Mouse (Mus musculus): ENCODE data around the gene Gcc2. TPM values are rescaled to one million over a fixed set of nuclear protein-coding genes. Genes with fewer than 3 reads are reported as not detected.
"Not testable (repeated sequence)": the region's sequence is repeated elsewhere in the genome, so short reads cannot be mapped to it uniquely, and the experiment has no call there.

Gcc2 gene
- polyA plus RNA-seq, 1 experiment from 2014 or later, result 18.8 TPM

GRCm38 (mm10) chr10:58233054-58233739 is 22.1 kb upstream of the Gcc2 start:
- not testable (repeated sequence) for H3K27me3 ChIP-seq; H3K4me2 ChIP-seq; H3K36me3 ChIP-seq (replicated peaks); H3K4me3 ChIP-seq (replicated peaks); H3K27ac ChIP-seq (replicated peaks); H3K9ac ChIP-seq; H3K4me1 ChIP-seq (replicated peaks)
- peak; percentile 21 for ATAC-seq (ENCODE audit: insufficient read depth)
- peaks cover 14% of the 10 kb centered on the region for H3K9me3 ChIP-seq (replicated peaks)
- WGBS (ENCODE audit: insufficient replicate concordance), result 53% methylated on average over 10 of the region's 10 CpGs

DNA sequence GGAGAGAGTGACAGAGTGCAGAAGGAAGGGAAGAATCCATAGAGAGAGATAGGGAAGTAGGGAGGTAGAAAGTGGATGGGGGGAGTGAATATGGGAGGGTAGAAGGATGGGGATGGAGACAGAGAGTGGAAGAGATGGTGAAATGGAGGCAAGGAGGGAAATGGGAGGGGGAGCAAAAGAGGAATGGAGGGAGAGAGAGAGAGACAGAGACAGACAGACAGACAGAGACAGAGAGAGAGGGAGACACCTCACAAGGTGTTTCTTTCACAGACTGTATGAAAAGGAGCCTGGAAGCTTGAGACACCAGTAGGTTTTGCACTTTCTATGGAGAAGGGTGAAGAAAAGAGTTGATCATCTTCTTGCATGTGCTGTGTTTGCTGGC is 21.6 kb upstream of the Gcc2 start:
- ATAC-seq (ENCODE audit: insufficient read depth); H3K4me3 ChIP-seq (replicated peaks); H3K36me3 ChIP-seq (replicated peaks); H3K27ac ChIP-seq (replicated peaks); H3K4me2 ChIP-seq; H3K27me3 ChIP-seq; H3K9ac ChIP-seq; H3K4me1 ChIP-seq (replicated peaks): not testable (repeated sequence)
- H3K9me3 ChIP-seq (replicated peaks), result peaks cover 14% of the 10 kb centered on the region

GRCm38 (mm10) chr10:58234985-58235384 is 20.3 kb upstream of the Gcc2 start:
- not testable (repeated sequence) for H3K4me2 ChIP-seq; H3K27me3 ChIP-seq; ATAC-seq (ENCODE audit: insufficient read depth); H3K36me3 ChIP-seq (replicated peaks); H3K27ac ChIP-seq (replicated peaks); H3K4me3 ChIP-seq (replicated peaks); H3K9ac ChIP-seq; H3K4me1 ChIP-seq (replicated peaks)
- WGBS (ENCODE audit: insufficient replicate concordance), result 46% methylated on average over 4 of the region's 4 CpGs
- peaks cover 14% of the 10 kb centered on the region for H3K9me3 ChIP-seq (replicated peaks)

- WGBS (ENCODE audit: insufficient replicate concordance), result 69% methylated on average over 10 of the region's 10 CpGs
Observed at GRCm38 (mm10) chr10:58236613-58237012, 18.7 kb upstream of the Gcc2 start, which contains the start of gene Gm4981. TSS of gene Gm4981 (minus strand) at chr10:58236701.

GRCm38 (mm10) chr10:58238984-58239740 is 16.1 kb upstream of the Gcc2 start:
- H3K4me1 ChIP-seq (replicated peaks); H3K27ac ChIP-seq (replicated peaks); H3K27me3 ChIP-seq; H3K4me2 ChIP-seq; H3K9ac ChIP-seq; H3K9me3 ChIP-seq (replicated peaks); H3K36me3 ChIP-seq (replicated peaks); H3K4me3 ChIP-seq (replicated peaks): not testable (repeated sequence)
- ATAC-seq (ENCODE audit: insufficient read depth), result peak; percentile 51; the same call in 1 of the 2 replicates
- 56% methylated on average over 8 of the region's 8 CpGs for WGBS (ENCODE audit: insufficient replicate concordance)

More at GRCm38 (mm10) chr10:58236613-58237012, 18.7 kb upstream of the Gcc2 start, which contains the start of gene Gm4981:
- Histone ChIP-seq H3K36me3 (replicated peaks) (no peaks in the 10 kb centered on the region), H3K4me3 (replicated peaks) (no peak within 1 kb of the TSS), H3K27ac (replicated peaks) (no peak within 1 kb of the TSS), H3K4me1 (replicated peaks) (no peaks in the 10 kb centered on the region), H3K4me2 (no peak within 1 kb of the TSS), H3K9me3 (replicated peaks) (peaks cover 10% of the 10 kb centered on the region), H3K27me3 (no peaks in the 10 kb centered on the region), H3K9ac (no peak within 1 kb of the TSS)
- no peak; the same call in 1 of the 2 replicates for ATAC-seq (ENCODE audit: insufficient read depth)

GRCm38 (mm10) chr10:58249535-58249934 is 5.8 kb upstream of the Gcc2 start:
- Histone ChIP-seq H3K4me2 (no peak overlapping the region), H3K4me3 (replicated peaks) (no peak overlapping the region), H3K9ac (no peak overlapping the region), H3K27me3 (no peaks in the 10 kb centered on the region), H3K36me3 (replicated peaks) (no peaks in the 10 kb centered on the region), H3K4me1 (replicated peaks) (peaks cover 3% of the 10 kb centered on the region), H3K27ac (replicated peaks) (no peak overlapping the region), H3K9me3 (replicated peaks) (no peaks in the 10 kb centered on the region)
- ATAC-seq (ENCODE audit: insufficient read depth), result no peak
- 23% methylated on average over 1 of the region's 1 CpGs for WGBS (ENCODE audit: insufficient replicate concordance)

DNA sequence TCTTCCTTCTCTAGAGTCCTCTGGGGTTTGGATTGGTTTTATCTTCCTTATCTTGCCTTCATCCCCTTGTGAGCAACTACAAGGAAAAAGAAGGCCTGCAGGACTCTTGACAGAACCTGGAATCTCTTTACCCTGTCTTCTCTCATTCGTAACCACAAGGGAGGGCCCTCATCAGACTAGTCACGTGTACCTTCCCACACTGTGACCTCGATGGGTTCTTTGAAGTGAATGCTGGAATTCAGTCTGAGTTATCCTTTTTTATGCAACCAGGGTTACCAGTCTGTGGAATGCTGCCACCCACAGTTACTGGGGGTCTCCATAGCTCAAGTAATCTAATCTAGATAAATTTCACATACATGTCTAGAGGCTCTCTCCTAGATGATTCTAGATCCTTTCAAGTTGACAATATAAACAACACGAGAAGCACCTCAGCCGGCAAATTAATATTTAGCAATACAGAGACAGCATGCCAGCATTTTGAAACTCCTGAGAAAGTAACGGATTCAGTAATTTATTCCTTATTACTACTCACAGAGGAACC is 592 bp upstream of the Gcc2 start:
- H3K4me1 ChIP-seq (replicated peaks), result peaks cover 23% of the 10 kb centered on the region
- H3K9me3 ChIP-seq (replicated peaks), result no peaks in the 10 kb centered on the region
- H3K9ac ChIP-seq, result peak overlapping the region; percentile 85
- peaks cover 11% of the 10 kb centered on the region; the same call in 1 of the 2 replicates for H3K36me3 ChIP-seq (replicated peaks)
- H3K27ac ChIP-seq (replicated peaks), result no peak overlapping the region
- no peak for ATAC-seq (ENCODE audit: insufficient read depth)
- 22% methylated on average over 6 of the region's 6 CpGs for WGBS (ENCODE audit: insufficient replicate concordance)
- peak overlapping the region; percentile 84 for H3K4me2 ChIP-seq
- peak overlapping the region; percentile 79 for H3K4me3 ChIP-seq (replicated peaks)
- no peaks in the 10 kb centered on the region for H3K27me3 ChIP-seq

DNA sequence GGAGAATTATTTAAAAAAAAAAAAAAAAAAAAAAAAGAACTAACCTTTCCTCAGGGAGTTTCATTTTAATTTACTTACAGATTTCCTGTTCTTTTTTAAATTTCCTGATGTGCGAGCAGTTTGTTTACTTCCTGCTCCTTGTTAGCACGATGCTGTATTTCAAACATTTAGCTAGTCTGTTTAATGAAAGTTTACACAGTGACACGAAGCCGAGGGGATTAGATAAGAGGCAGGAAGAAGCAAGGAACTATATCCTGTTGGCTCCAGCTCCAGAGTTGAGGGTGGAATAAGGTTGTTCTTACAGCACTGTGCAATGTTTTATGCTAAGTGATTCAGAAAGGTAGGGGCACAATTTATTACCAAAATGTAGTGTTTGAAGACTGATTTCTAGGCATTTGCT is 657 bp downstream of the Gcc2 start:
- under 1% methylated on average over 4 of the region's 4 CpGs for WGBS (ENCODE audit: insufficient replicate concordance)
- peak overlapping the region; percentile 84 for H3K4me2 ChIP-seq
- no peak for ATAC-seq (ENCODE audit: insufficient read depth)
- peaks cover 17% of the 10 kb centered on the region for H3K36me3 ChIP-seq (replicated peaks)
- H3K27ac ChIP-seq (replicated peaks), result 0 out of 2 replicates have a peak overlapping the region, but pooled peaks have one; percentile 19
- peak overlapping the region; percentile 79 for H3K4me3 ChIP-seq (replicated peaks)
- peaks cover 23% of the 10 kb centered on the region for H3K4me1 ChIP-seq (replicated peaks)
- no peaks in the 10 kb centered on the region for H3K9me3 ChIP-seq (replicated peaks)
- H3K27me3 ChIP-seq, result no peaks in the 10 kb centered on the region
- no peak overlapping the region for H3K9ac ChIP-seq

DNA sequence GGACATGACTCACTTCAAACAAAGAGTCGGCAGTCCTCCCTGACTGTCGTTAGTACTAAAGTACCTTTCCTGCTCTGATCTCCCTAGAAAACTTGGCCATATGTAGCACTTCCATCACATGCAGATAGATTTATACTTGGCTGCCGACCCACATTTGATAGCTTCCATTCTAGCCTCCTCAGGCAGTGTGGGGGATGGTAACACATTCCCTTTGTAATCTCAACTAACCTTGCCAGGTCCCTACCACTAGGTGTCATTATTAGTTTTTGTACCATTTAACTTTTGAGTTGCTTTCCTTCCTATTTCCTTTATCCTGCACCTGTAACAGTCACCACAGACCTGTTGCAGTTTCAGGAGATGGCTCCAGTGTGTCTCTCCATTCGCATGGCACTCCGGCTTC is 3.2 kb downstream of the Gcc2 start:
- no peak overlapping the region for H3K4me2 ChIP-seq
- no peak overlapping the region for H3K9ac ChIP-seq
- H3K9me3 ChIP-seq (replicated peaks), result no peaks in the 10 kb centered on the region
- no peak overlapping the region for H3K4me3 ChIP-seq (replicated peaks)
- no peaks in the 10 kb centered on the region for H3K27me3 ChIP-seq
- H3K27ac ChIP-seq (replicated peaks), result no peak overlapping the region
- WGBS (ENCODE audit: insufficient replicate concordance), result 61% methylated on average over 5 of the region's 5 CpGs
- H3K4me1 ChIP-seq (replicated peaks), result peaks cover 23% of the 10 kb centered on the region
- peaks cover 25% of the 10 kb centered on the region for H3K36me3 ChIP-seq (replicated peaks)
- no peak for ATAC-seq (ENCODE audit: insufficient read depth)

- Histone ChIP-seq H3K9me3 (replicated peaks) (no peaks in the 10 kb centered on the region), H3K27ac (replicated peaks) (no peak overlapping the region), H3K36me3 (replicated peaks) (peaks cover 44% of the 10 kb centered on the region), H3K9ac (no peak overlapping the region), H3K4me1 (replicated peaks) (0 out of 2 replicates have a peak, but pooled peaks cover 7% of the 10 kb centered on the region), H3K27me3 (no peaks in the 10 kb centered on the region), H3K4me3 (replicated peaks) (no peak overlapping the region), H3K4me2 (no peak overlapping the region)
- no peak for ATAC-seq (ENCODE audit: insufficient read depth)
- WGBS (ENCODE audit: insufficient replicate concordance), result 77% methylated on average over 7 of the region's 7 CpGs
Observed at GRCm38 (mm10) chr10:58282238-58282637, 26.9 kb downstream of the Gcc2 start.

DNA sequence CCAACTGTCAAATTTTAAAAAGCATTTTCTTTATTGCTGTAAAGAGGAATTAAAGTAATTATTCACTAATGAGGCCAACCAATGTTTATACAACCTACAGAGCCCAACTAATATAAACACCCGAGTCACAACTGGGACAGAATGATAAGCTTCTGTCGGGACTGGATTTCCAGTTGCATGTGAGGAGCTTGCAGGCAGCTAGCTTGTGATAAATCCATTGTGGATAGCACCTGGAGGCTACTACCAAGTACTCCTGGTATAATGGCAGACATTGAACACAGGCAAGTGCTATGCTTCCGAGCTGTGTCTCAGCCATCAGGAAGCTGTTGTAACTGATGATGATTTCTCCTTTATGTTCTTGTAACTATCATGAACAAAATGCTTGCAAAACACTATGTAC is 35.4 kb downstream of the Gcc2 start:
- ATAC-seq (ENCODE audit: insufficient read depth), result 0 out of 2 replicates have a peak, but pooled peaks have one; percentile 25
- H3K36me3 ChIP-seq (replicated peaks), result peaks cover 57% of the 10 kb centered on the region

More for the DNA sequence above, 35.4 kb downstream of the Gcc2 start:
- Histone ChIP-seq H3K9me3 (replicated peaks) (no peaks in the 10 kb centered on the region), H3K27me3 (no peaks in the 10 kb centered on the region), H3K4me1 (replicated peaks) (peaks cover 3% of the 10 kb centered on the region), H3K9ac (no peak overlapping the region), H3K4me3 (replicated peaks) (no peak overlapping the region), H3K4me2 (no peak overlapping the region), H3K27ac (replicated peaks) (no peak overlapping the region)
- 34% methylated on average over 3 of the region's 3 CpGs for WGBS (ENCODE audit: insufficient replicate concordance)

All from liver, embryonic 15.5 days (tissue).